Mouse (Mus musculus) midbrain, postnatal 0 days (tissue): ENCODE results near the gene Cdsn. TPM values are rescaled to one million over a fixed set of nuclear protein-coding genes. Genes with fewer than 3 reads are reported as not detected.

Experiments
- ATAC-seq: fragments of 200-750 bp; cut with Nextera tagmentation; 2 replicates; pipeline ENCODE4 v1.8.0; 2017; ENCODE audit warnings: moderate number of reproducible peaks, mild to moderate bottlenecking, moderate TSS enrichment, moderate library complexity; ENCODE audit not compliant: low FRiP score
- DNase-seq: peaks from one replicate; pipeline ENCODE4 v3.0.0-alpha.2; 2015; ENCODE audit warnings: low spot score
- H3K27ac ChIP-seq: fragments of 300-500 bp; sonication (generic); 2 replicates; pipeline ENCODE4 v1.5.1; 2014; ENCODE audit warnings: low read depth, mild to moderate bottlenecking, low read length, mixed read lengths
- H3K27me3 ChIP-seq: fragments of 300-500 bp; sonication (generic); 2 replicates; pipeline ENCODE4 v1.6.1; 2014; ENCODE audit warnings: low read length, control low read depth, mixed read lengths; ENCODE audit not compliant: insufficient read depth
- H3K36me3 ChIP-seq: fragments of 300-500 bp; sonication (generic); 2 replicates; pipeline ENCODE4 v1.6.1; 2014; ENCODE audit warnings: low read length, control low read depth, mixed read lengths; ENCODE audit not compliant: insufficient read depth
- H3K4me1 ChIP-seq: fragments of 300-500 bp; sonication (generic); 2 replicates; pipeline ENCODE4 v1.6.1; 2014; ENCODE audit warnings: mild to moderate bottlenecking, control low read depth, antibody characterized with exemption, low read length, mixed read lengths; ENCODE audit not compliant: insufficient read depth
- H3K4me2 ChIP-seq: fragments of 300-500 bp; sonication (generic); 2 replicates; pipeline ENCODE4 v1.6.1; 2014; ENCODE audit warnings: low read depth, mild to moderate bottlenecking, low read length, mixed read lengths; ENCODE audit not compliant: poor library complexity, severe bottlenecking
- H3K4me3 ChIP-seq: fragments of 300-500 bp; sonication (generic); 2 replicates; pipeline ENCODE4 v1.5.1; 2014; ENCODE audit warnings: low read depth, mild to moderate bottlenecking, low read length, moderate library complexity
- H3K9ac ChIP-seq: fragments of 300-500 bp; sonication (generic); replicated peaks from 2 replicates; pipeline ENCODE4 v1.6.1; 2014; ENCODE audit warnings: mild to moderate bottlenecking, low read length, moderate library complexity, mixed read lengths; ENCODE audit not compliant: poor library complexity, severe bottlenecking
- H3K9me3 ChIP-seq: fragments of 300-500 bp; sonication (generic); 2 replicates; pipeline ENCODE4 v1.6.1; 2016; ENCODE audit warnings: low read length, control low read depth
- CTCF ChIP-seq: IDR thresholded peaks from 2 replicates; pipeline ENCODE4 v1.5.1; 2016; ENCODE audit warnings: antibody characterized with exemption, mild to moderate bottlenecking
- WGBS: fragments of 180-500 bp; shearing (Covaris S2); extraction: QIAGEN DNeasy Blood & Tissue Kit; methylation state at CpG from one replicate; pipeline ENCODE4 v1.1.7; 2014; 5-methylcytosine and 5-hydroxymethylcytosine counted together
- polyA plus RNA-seq: library from polyadenylated mRNA; unstranded; fragments of >200 nt; fragmentation: Nextera tagmentation; extraction: Ambion mirVana; gene quantifications from 2 replicates; pipeline ENCODE4 v1.2.1, GENCODE M21; 2015
- total RNA-seq: library from RNA; depleted of rRNA; stranded (reverse); fragments of >200 nt; gene quantifications from 2 replicates; pipeline ENCODE4 v1.2.3, GENCODE M21; 2014

The Cdsn gene
- total and polyA plus RNA-seq, 2 experiments from 2014 or later: 0.22 to 1.2 TPM

DNA sequence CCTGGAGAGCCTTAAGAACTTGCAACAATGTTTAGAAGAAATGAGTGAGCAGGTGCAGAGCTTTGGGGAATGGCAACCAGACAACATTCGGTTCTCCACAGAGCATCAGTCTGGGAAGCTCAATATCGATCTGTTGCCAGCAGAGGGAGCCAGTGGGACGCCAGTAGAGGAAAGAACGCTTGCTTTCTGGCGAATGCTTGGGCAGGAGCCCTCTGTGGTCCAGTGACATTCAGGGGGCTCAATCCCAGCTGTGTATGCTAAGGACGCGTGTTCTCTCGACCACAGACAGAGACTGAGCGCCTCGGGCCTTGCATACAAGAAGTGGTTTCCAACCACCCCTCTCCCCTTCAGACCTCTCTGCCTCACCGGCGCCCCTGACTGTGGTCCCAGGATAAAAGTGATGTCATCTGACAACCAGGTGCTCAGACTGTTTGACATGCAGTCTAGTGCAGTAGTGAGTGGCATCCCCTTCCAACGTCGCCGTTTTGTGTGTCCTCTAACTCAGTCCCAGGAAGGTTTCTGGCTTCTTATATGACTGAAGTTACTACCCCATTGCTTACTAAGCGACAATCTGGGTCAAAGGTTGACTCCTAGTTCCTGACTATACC is 32.5 kb downstream of the Cdsn start:
- Histone ChIP-seq H3K9me3 (no peaks in the 10 kb centered on the region), H3K9ac (no peak overlapping the region), H3K36me3 (no peaks in the 10 kb centered on the region), H3K4me1 (no peaks in the 10 kb centered on the region), H3K27me3 (no peaks in the 10 kb centered on the region; the same call in 1 of the 2 replicates), H3K4me3 (no peak overlapping the region), H3K27ac (no peak overlapping the region), H3K4me2 (peak overlapping the region; percentile 43)
- peak; percentile 92 for DNase-seq
- peak; percentile 69 for ATAC-seq
- peak; percentile 96 for TF ChIP-seq CTCF
- WGBS: 15% methylated on average over 16 of the region's 16 CpGs

DNA sequence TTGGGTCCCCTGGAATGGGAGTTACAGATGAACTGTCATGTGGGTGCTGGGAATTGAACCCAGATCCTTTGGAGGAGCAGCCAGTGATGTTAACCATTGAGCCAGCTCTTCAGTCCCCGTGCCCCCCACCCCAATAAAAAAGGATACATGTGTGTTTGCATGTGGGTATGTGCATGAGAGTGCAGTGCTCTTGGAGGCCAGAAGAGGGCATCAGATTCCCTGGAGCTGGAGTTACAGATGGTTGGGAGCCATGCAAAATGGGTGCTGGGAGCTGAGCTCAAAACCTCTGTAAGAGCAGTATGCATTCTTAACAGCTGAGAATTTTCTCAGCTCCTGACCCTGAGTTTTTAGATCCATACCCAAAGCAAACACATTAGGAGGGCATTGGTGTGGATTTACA is 35.4 kb downstream of the Cdsn start:
- TF ChIP-seq CTCF: peak; percentile 17; the same call in 1 of the 2 replicates

DNA sequence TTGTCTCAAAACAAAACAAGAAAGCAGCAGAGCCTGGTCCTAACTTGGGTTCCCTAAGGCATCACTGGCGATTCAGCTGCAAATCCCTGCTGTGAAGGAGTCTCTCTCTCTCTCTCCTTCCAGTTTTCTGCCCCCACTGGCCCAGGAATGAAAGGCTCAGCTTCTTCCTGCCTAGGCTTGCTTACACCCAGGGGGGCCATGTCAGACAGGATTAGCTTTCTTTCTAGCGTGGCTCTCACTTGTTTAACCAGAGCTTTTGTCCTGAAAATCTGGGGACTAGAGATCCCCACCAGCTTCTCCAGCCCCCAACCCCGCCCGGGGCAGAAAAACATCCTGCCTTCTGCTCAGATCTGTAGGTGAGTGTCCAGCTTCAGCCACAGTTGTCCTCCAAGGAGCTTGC is 36.5 kb downstream of the Cdsn start:
- no peak for DNase-seq
- Histone ChIP-seq H3K4me2 (no peak overlapping the region), H3K36me3 (no peaks in the 10 kb centered on the region), H3K4me1 (no peaks in the 10 kb centered on the region), H3K4me3 (no peak overlapping the region), H3K27me3 (no peaks in the 10 kb centered on the region), H3K9me3 (no peaks in the 10 kb centered on the region), H3K9ac (no peak overlapping the region), H3K27ac (no peak overlapping the region)
- WGBS: 7% methylated on average over 4 of the region's 4 CpGs
- ATAC-seq: no peak
- TF ChIP-seq CTCF: no peak

More for the DNA sequence above, 35.4 kb downstream of the Cdsn start:
- no peak overlapping the region for H3K27ac ChIP-seq
- H3K36me3 ChIP-seq: no peaks in the 10 kb centered on the region
- H3K4me1 ChIP-seq: no peaks in the 10 kb centered on the region
- DNase-seq (no peak), ATAC-seq (no peak)
- H3K9me3 ChIP-seq: no peaks in the 10 kb centered on the region
- H3K9ac ChIP-seq: no peak overlapping the region
- no peak overlapping the region for H3K4me2 ChIP-seq
- WGBS: 90% methylated on average over 1 of the region's 1 CpGs
- no peak overlapping the region for H3K4me3 ChIP-seq
- H3K27me3 ChIP-seq: no peaks in the 10 kb centered on the region

DNA sequence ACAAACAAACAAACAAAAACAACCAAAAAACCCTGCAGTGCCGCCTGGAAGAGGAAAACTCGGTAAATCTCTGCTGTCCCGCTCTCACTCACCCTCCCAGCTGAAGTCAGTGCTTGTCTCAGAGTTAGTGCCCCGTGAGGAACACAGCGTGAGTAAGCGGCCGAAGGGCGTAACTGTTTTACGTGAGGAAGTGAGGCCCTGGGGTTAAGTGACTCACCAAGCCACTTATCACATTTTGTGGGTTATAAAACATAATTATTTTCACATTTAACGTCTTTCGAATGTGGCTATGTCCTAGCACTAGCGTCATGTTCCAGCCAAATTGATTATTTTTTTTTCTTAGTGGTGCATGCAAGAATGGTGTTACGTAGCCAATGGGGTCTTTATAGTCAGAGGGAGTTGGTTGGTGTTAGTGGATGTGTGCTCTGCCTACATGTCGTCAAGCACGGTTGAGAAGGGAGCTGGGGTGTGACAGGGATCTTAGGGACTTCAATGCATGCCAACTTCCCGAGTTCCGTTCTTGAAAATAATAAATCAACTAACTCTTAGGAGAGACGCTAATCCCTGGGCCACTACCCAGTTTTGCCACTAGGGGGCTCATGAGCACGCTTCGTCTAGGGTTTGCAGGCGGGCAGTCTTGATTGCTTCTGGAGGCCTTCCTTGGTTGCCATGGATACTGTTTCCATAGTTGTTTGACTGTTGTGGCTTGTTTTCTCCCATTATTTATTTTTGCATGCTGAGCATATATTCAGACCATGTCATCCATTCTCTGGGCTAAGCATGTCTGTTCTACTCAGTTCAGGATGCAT is 38.7 kb downstream of the Cdsn start:
- no peaks in the 10 kb centered on the region for H3K4me1 ChIP-seq
- H3K27ac ChIP-seq: peak overlapping the region; percentile 63
- TF ChIP-seq CTCF: peak; percentile 96
- ATAC-seq (peak; percentile 80), DNase-seq (peak; percentile 95)
- H3K27me3 ChIP-seq: no peaks in the 10 kb centered on the region
- no peaks in the 10 kb centered on the region for H3K36me3 ChIP-seq
- no peak overlapping the region for H3K9ac ChIP-seq
- no peak overlapping the region for H3K4me3 ChIP-seq
- no peaks in the 10 kb centered on the region for H3K9me3 ChIP-seq
- 47% methylated on average over 21 of the region's 21 CpGs for WGBS
- no peak overlapping the region for H3K4me2 ChIP-seq

DNA sequence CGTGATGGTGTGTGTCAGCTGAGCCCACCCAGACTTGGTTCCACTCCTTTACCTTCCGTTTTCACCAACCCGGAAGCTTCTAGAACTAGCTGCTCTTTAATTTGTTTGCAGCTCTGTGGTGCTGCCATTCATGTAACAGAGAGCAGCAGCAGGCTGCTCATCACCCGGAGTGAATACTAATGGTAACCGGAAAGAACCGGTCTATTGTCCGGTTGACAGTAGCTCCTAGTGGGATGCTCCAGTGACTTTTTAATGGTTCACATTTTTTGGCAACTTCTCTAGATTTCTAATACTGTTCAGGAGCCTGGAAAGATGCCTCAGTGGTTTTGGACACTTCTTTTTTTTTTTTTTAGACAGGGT is 39.3 kb downstream of the Cdsn start:
- Histone ChIP-seq H3K36me3 (no peaks in the 10 kb centered on the region), H3K4me2 (no peak overlapping the region), H3K9ac (no peak overlapping the region), H3K4me1 (no peaks in the 10 kb centered on the region), H3K9me3 (no peaks in the 10 kb centered on the region), H3K27ac (peak overlapping the region; percentile 63), H3K4me3 (no peak overlapping the region), H3K27me3 (no peaks in the 10 kb centered on the region)
- 49% methylated on average over 7 of the region's 7 CpGs for WGBS
- no peak for TF ChIP-seq CTCF
- DNase-seq: peak; percentile 68
- peak; percentile 68; the same call in 1 of the 2 replicates for ATAC-seq

DNA sequence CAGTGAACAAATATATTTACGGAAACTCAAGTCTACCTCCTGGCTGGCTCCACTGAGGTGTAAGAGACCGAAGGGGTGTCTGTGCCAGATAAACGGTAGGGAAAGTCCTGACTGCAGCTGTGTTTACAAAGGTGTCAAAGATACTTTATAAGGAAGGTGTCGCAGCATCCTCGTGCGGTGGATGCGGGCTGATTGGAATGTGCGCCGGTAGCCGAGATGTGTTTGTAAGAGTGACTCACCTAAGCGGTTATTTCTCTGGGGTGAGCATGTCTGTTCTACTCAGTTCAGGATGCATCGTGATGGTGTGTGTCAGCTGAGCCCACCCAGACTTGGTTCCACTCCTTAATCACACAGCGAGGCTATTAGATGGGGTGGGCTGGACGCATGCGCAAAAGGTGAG is 39.8 kb downstream of the Cdsn start:
- Histone ChIP-seq H3K4me3 (no peak overlapping the region), H3K4me2 (no peak overlapping the region), H3K27ac (peak overlapping the region; percentile 63; the same call in 1 of the 2 replicates), H3K27me3 (no peaks in the 10 kb centered on the region), H3K9me3 (no peaks in the 10 kb centered on the region), H3K36me3 (no peaks in the 10 kb centered on the region), H3K9ac (no peak overlapping the region), H3K4me1 (no peaks in the 10 kb centered on the region)
- ATAC-seq (no peak), DNase-seq (no peak)
- 92% methylated on average over 15 of the region's 15 CpGs for WGBS
- TF ChIP-seq CTCF: no peak
